In the genomic region with DNA sequence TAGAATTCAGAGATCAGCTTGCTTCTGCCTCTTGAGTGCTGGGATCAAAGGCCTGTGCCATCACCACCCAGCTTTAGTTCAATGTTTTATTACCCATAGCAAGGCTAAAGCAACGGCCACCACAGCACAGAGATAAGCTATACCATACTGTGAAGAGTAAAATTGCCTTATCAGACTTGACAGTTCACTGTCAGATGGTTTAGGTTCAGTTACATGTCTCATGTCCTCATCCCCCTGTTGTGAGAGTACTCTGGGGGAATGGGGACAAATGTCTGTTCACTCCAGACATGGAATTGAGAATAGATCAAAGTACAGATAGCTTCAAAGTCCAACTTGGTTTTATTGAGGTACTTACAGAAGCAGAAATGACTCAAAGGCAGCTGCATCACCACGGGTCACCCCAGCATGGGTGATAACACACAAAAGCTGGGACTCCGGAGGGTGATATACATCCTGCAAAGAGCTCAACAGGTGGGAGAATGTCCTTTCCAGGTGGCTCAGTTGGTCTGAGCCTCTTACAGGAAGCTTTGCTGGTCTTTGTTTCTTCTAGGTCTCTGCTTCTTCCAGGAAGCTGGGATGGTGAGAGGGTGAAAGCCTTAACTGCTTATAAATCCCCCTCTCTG, we compare ENCODE assay signal across 25 mouse cellular contexts. TPM values are rescaled to one million over a fixed set of nuclear protein-coding genes. Genes with fewer than 3 reads are reported as not detected.
DNase-seq lines count a peak whose midpoint lies in the region; ATAC-seq and TF ChIP-seq lines count a peak whose summit lies in the region.
"Had no signal": no experiment of that assay in that cellular context is flagged by ENCODE, and none has a peak within 500 bp of the region (broad histone marks: within the 10 kb centered on the region; RNA-seq: fewer than 3 reads in every experiment).

No protein-coding gene starts in this region.

- H3K4me2 ChIP-seq in liver, embryonic 11.5 days, result peak overlapping the region; percentile 34
- peak overlapping the region; percentile 3; the same call in 1 of the 2 replicates for H3K4me2 ChIP-seq in liver, embryonic 16.5 days (ENCODE audit: low read depth, low read length)
- H3K4me2 ChIP-seq in midbrain, embryonic 13.5 days (replicated peaks), result no peak overlapping the region
- H3K4me2 ChIP-seq: forebrain, embryonic 13.5 days; lung, embryonic 14.5 days; neural tube, embryonic 15.5 days; stomach, embryonic 15.5 days had no signal

- TF ChIP-seq CTCF in cerebellum, adult 2 months (IDR thresholded peaks at IDR 0.05; ENCODE audit: borderline replicate concordance, insufficient read depth, low read depth, low read length), result no peak

- no peak for TF ChIP-seq POLR2A in cerebellum, adult 2 months (IDR thresholded peaks at IDR 0.05; ENCODE audit: borderline replicate concordance, insufficient read depth, low read length)

- peak overlapping the region; percentile 90 for H3K27ac ChIP-seq in liver, embryonic 11.5 days (ENCODE audit: low read depth, low read length)
- peak overlapping the region; percentile 77 for H3K27ac ChIP-seq in liver, embryonic 16.5 days (ENCODE audit: low read length)
- H3K27ac ChIP-seq in limb, embryonic 10.5 days, result no peak overlapping the region
- no peak overlapping the region for H3K27ac ChIP-seq in cerebellum, adult 2 months (ENCODE audit: insufficient read depth, low read length)
- H3K27ac ChIP-seq in midbrain, embryonic 13.5 days, result no peak overlapping the region
- H3K27ac ChIP-seq: forebrain, embryonic 13.5 days; layer of hippocampus, adult 2 months; neural tube, embryonic 15.5 days; stomach, embryonic 15.5 days had no signal

- H3K9ac ChIP-seq in liver, embryonic 11.5 days (ENCODE audit: low read depth, low read length), result peak overlapping the region; percentile 34; the same call in 1 of the 2 replicates
- H3K9ac ChIP-seq in liver, embryonic 16.5 days (ENCODE audit: low read depth, low read length), result peak overlapping the region; percentile 43; the same call in 1 of the 2 replicates
- H3K9ac ChIP-seq in midbrain, embryonic 13.5 days (replicated peaks), result no peak overlapping the region
- H3K9ac ChIP-seq: forebrain, embryonic 13.5 days; lung, embryonic 14.5 days; neural tube, embryonic 15.5 days; stomach, embryonic 15.5 days had no signal

- H3K36me3 ChIP-seq in liver, embryonic 11.5 days (ENCODE audit: control insufficient read depth, insufficient read depth, low read length), result no peaks in the 10 kb centered on the region
- H3K36me3 ChIP-seq in liver, embryonic 16.5 days (ENCODE audit: control insufficient read depth, insufficient read depth), result no peaks in the 10 kb centered on the region
- H3K36me3 ChIP-seq in limb, embryonic 10.5 days, result no peaks in the 10 kb centered on the region
- H3K36me3 ChIP-seq in midbrain, embryonic 13.5 days, result no peaks in the 10 kb centered on the region
- H3K36me3 ChIP-seq: neural tube, embryonic 15.5 days; stomach, embryonic 15.5 days had no signal

- ATAC-seq in liver, embryonic 11.5 days (replicated peaks; ENCODE audit: low FRiP score), result peak; percentile 53
- peak; percentile 7; the same call in 1 of the 2 replicates for ATAC-seq in liver, embryonic 16.5 days (ENCODE audit: low read depth)
- no peak for ATAC-seq in midbrain, embryonic 13.5 days
- ATAC-seq: CD4-positive, CD25-positive, alpha-beta regulatory T cell, adult 4 months; forebrain, embryonic 13.5 days; hindbrain, embryonic 16.5 days had no signal

- H3K9me3 ChIP-seq in liver, embryonic 11.5 days (ENCODE audit: control insufficient read depth, low read length), result no peaks in the 10 kb centered on the region
- H3K9me3 ChIP-seq in liver, embryonic 16.5 days (replicated peaks; ENCODE audit: control insufficient read depth, low read length), result no peaks in the 10 kb centered on the region
- no peaks in the 10 kb centered on the region for H3K9me3 ChIP-seq in limb, embryonic 10.5 days (replicated peaks)
- H3K9me3 ChIP-seq in midbrain, embryonic 13.5 days, result no peaks in the 10 kb centered on the region
- H3K9me3 ChIP-seq: forebrain, embryonic 13.5 days; megakaryocyte, embryonic 14.5 days; neural tube, embryonic 15.5 days; stomach, embryonic 15.5 days had no signal

- H3K27me3 ChIP-seq in liver, embryonic 11.5 days (replicated peaks; ENCODE audit: control insufficient read depth, insufficient read depth, low read length), result 0 out of 2 replicates have a peak, but pooled peaks cover 2% of the 10 kb centered on the region
- no peaks in the 10 kb centered on the region for H3K27me3 ChIP-seq in liver, embryonic 16.5 days (ENCODE audit: control insufficient read depth, insufficient read depth, low read depth, low read length)
- 0 out of 2 replicates have a peak, but pooled peaks cover 8% of the 10 kb centered on the region for H3K27me3 ChIP-seq in limb, embryonic 10.5 days (ENCODE audit: low read depth, poor library complexity, severe bottlenecking)
- H3K27me3 ChIP-seq in cerebellum, adult 2 months (ENCODE audit: control insufficient read depth, insufficient read depth, low read length), result no peaks in the 10 kb centered on the region
- H3K27me3 ChIP-seq in midbrain, embryonic 13.5 days, result peaks cover 11% of the 10 kb centered on the region
- H3K27me3 ChIP-seq: neural tube, embryonic 15.5 days; stomach, embryonic 15.5 days had no signal

- 36% methylated on average over 3 of the region's 3 CpGs for WGBS in liver, embryonic 11.5 days
- whole genome bisulfite sequencing in liver, embryonic 16.5 days (ENCODE audit: insufficient replicate concordance), result 19% methylated on average over 3 of the region's 3 CpGs
- 53% methylated on average over 3 of the region's 3 CpGs for WGBS in limb, embryonic 10.5 days
- 47% methylated on average over 3 of the region's 3 CpGs for WGBS in cerebellum, adult 2 months
- 60% methylated on average over 3 of the region's 3 CpGs for WGBS in midbrain, embryonic 13.5 days

- 0 out of 2 replicates have a peak overlapping the region, but pooled peaks have one; percentile 5 for H3K4me3 ChIP-seq in liver, embryonic 11.5 days (ENCODE audit: low read depth, low read length)
- no peak overlapping the region for H3K4me3 ChIP-seq in liver, embryonic 16.5 days (ENCODE audit: low read depth, low read length)
- H3K4me3 ChIP-seq in limb, embryonic 10.5 days, result no peak overlapping the region
- H3K4me3 ChIP-seq in cerebellum, adult 2 months (replicated peaks; ENCODE audit: insufficient read depth, low read depth, low read length), result no peak overlapping the region
- H3K4me3 ChIP-seq in midbrain, embryonic 13.5 days (replicated peaks), result no peak overlapping the region
- H3K4me3 ChIP-seq: forebrain, embryonic 13.5 days; layer of hippocampus, adult 2 months; megakaryocyte, embryonic 14.5 days; neural tube, embryonic 15.5 days; stomach, embryonic 15.5 days had no signal

- peak; percentile 62 for DNase-seq in c-Kit-positive CD71-positive TER-119-positive erythroid progenitor cells, embryonic 14.5 days (ENCODE audit: low spot score)
- no peak for DNase-seq in liver, embryonic 11.5 days (ENCODE audit: low spot score)
- no peak for DNase-seq in lung, postnatal 14 days
- DNase-seq in limb, embryonic 10.5 days (ENCODE audit: low spot score), result no peak
- DNase-seq in cerebellum, adult 2 months, result no peak
- DNase-seq: adrenal gland, adult 8-10 months; cerebellum, adult 11 months; cerebellum, postnatal 14 days; gastrocnemius, postnatal 10 days; heart, postnatal 14 days; kidney, postnatal 36 days; lung, embryonic 14.5 days; midbrain, embryonic 14.5 days; retina, postnatal 1 day; right cerebral cortex, postnatal 14 days; thymus, postnatal 14 days had no signal

- H3K4me1 ChIP-seq in liver, embryonic 11.5 days (replicated peaks; ENCODE audit: control insufficient read depth, insufficient read depth, low read length), result peaks cover 45% of the 10 kb centered on the region
- H3K4me1 ChIP-seq in liver, embryonic 16.5 days (ENCODE audit: control insufficient read depth, low read depth, low read length), result peaks cover 58% of the 10 kb centered on the region
- peaks cover 16% of the 10 kb centered on the region for H3K4me1 ChIP-seq in limb, embryonic 10.5 days
- peaks cover 6% of the 10 kb centered on the region for H3K4me1 ChIP-seq in cerebellum, adult 2 months (ENCODE audit: control insufficient read depth, insufficient read depth, low read length)
- peaks cover 14% of the 10 kb centered on the region for H3K4me1 ChIP-seq in midbrain, embryonic 13.5 days (replicated peaks)

RNA-seq across cellular contexts. Expression of gene Taldo1, which starts 3.4 kb away (rescaled TPM):
- polyA plus RNA-seq in liver, embryonic 11.5 days (2014; fragmentation: Nextera tagmentation; extraction: Ambion mirVana), result 442 and 472 TPM in 2 replicates
- 373 and 397 TPM in 2 replicates for polyA plus RNA-seq in liver, embryonic 16.5 days (2015; fragmentation: Nextera tagmentation; extraction: Ambion mirVana)
- polyA plus RNA-seq in limb, embryonic 10.5 days (2016; fragmentation: Nextera tagmentation; extraction: Ambion mirVana), result 258 and 272 TPM in 2 replicates
- 222 and 232 TPM in 2 replicates for polyA plus RNA-seq in cerebellum, adult 2 months (2012; rRNA removed)
- polyA plus RNA-seq in midbrain, embryonic 13.5 days (2015; fragmentation: Nextera tagmentation; extraction: Ambion mirVana), result 337 and 346 TPM in 2 replicates

RNA-seq across cellular contexts. Expression of gene Gatd1, which starts 25.3 kb away (rescaled TPM):
- polyA plus RNA-seq in liver, embryonic 11.5 days (2014; fragmentation: Nextera tagmentation; extraction: Ambion mirVana), result 35.0 and 41.6 TPM in 2 replicates
- polyA plus RNA-seq in liver, embryonic 16.5 days (2015; fragmentation: Nextera tagmentation; extraction: Ambion mirVana), result 13.5 and 14.3 TPM in 2 replicates
- 44.5 and 56.4 TPM in 2 replicates for polyA plus RNA-seq in limb, embryonic 10.5 days (2016; fragmentation: Nextera tagmentation; extraction: Ambion mirVana)
- 48.1 and 49.2 TPM in 2 replicates for polyA plus RNA-seq in cerebellum, adult 2 months (2012; rRNA removed)
- 55.1 and 63.8 TPM in 2 replicates for polyA plus RNA-seq in midbrain, embryonic 13.5 days (2015; fragmentation: Nextera tagmentation; extraction: Ambion mirVana)

RNA-seq across cellular contexts. Expression of gene Cend1, which starts 40.7 kb away (rescaled TPM):
- polyA plus RNA-seq in liver, embryonic 11.5 days (2014; fragmentation: Nextera tagmentation; extraction: Ambion mirVana), result 0.16 and 0.27 TPM in 2 replicates
- polyA plus RNA-seq in liver, embryonic 16.5 days (2015; fragmentation: Nextera tagmentation; extraction: Ambion mirVana), result not detected in 2 replicates
- polyA plus RNA-seq in limb, embryonic 10.5 days (2016; fragmentation: Nextera tagmentation; extraction: Ambion mirVana), result 6.0 and 8.8 TPM in 2 replicates
- polyA plus RNA-seq in cerebellum, adult 2 months (2012; rRNA removed), result 375 and 402 TPM in 2 replicates
- polyA plus RNA-seq in midbrain, embryonic 13.5 days (2015; fragmentation: Nextera tagmentation; extraction: Ambion mirVana), result 43.6 and 44.0 TPM in 2 replicates
- polyA plus RNA-seq: CD4-positive, CD25-positive, alpha-beta regulatory T cell, adult 4 months; lung, embryonic 14.5 days had no signal

RNA-seq across cellular contexts. Expression of gene Slc25a22, which starts 49.1 kb away (rescaled TPM):
- 36.9 and 39.4 TPM in 2 replicates for polyA plus RNA-seq in liver, embryonic 11.5 days (2014; fragmentation: Nextera tagmentation; extraction: Ambion mirVana)
- polyA plus RNA-seq in liver, embryonic 16.5 days (2015; fragmentation: Nextera tagmentation; extraction: Ambion mirVana), result 18.7 and 20.7 TPM in 2 replicates
- polyA plus RNA-seq in limb, embryonic 10.5 days (2016; fragmentation: Nextera tagmentation; extraction: Ambion mirVana), result 43.6 and 48.3 TPM in 2 replicates
- polyA plus RNA-seq in cerebellum, adult 2 months (2012; rRNA removed), result 328 and 384 TPM in 2 replicates
- polyA plus RNA-seq in midbrain, embryonic 13.5 days (2015; fragmentation: Nextera tagmentation; extraction: Ambion mirVana), result 71.3 and 72.1 TPM in 2 replicates

RNA-seq across cellular contexts. Expression of gene Eps8l2, which starts 49.9 kb away (rescaled TPM):
- polyA plus RNA-seq in liver, embryonic 11.5 days (2014; fragmentation: Nextera tagmentation; extraction: Ambion mirVana), result 5.4 and 7.7 TPM in 2 replicates
- polyA plus RNA-seq in liver, embryonic 16.5 days (2015; fragmentation: Nextera tagmentation; extraction: Ambion mirVana), result 26.0 and 34.0 TPM in 2 replicates
- 3.4 and 5.0 TPM in 2 replicates for polyA plus RNA-seq in limb, embryonic 10.5 days (2016; fragmentation: Nextera tagmentation; extraction: Ambion mirVana)
- 77.3 and 90.4 TPM in 2 replicates for polyA plus RNA-seq in cerebellum, adult 2 months (2012; rRNA removed)
- polyA plus RNA-seq in midbrain, embryonic 13.5 days (2015; fragmentation: Nextera tagmentation; extraction: Ambion mirVana), result 0.23 and 0.31 TPM in 2 replicates
- polyA plus RNA-seq: CD4-positive, CD25-positive, alpha-beta regulatory T cell, adult 4 months had no signal

Comparison
In these comparisons a context has a peak if more than half of its experiments do, and no peak if none do; other contexts are left out.
1. H3K27ac ChIP-seq: peak in liver, embryonic 11.5 days (single experiment) and liver, embryonic 16.5 days (single experiment); none in limb, embryonic 10.5 days (single experiment), cerebellum, adult 2 months (single experiment) and midbrain, embryonic 13.5 days (single experiment).